Mouse (Mus musculus) ES-Bruce4 (cell line): ENCODE data around the gene AC129217.1. TPM values are rescaled to one million over a fixed set of nuclear protein-coding genes. Genes with fewer than 3 reads are reported as not detected.
A peak's percentile ranks its signal among the peaks of the same experiment; 100 is the strongest.

Experiments
- H3K27ac ChIP-seq: 2 replicates; pipeline ENCODE4 v1.5.1; 2012; ENCODE audit warnings: low read length, inconsistent platforms; ENCODE audit not compliant: insufficient read depth
- H3K27me3 ChIP-seq: 2 replicates; pipeline ENCODE4 v1.6.1; 2012; ENCODE audit warnings: mild to moderate bottlenecking, low read length, inconsistent platforms; ENCODE audit not compliant: control insufficient read depth, poor library complexity, insufficient read depth, severe bottlenecking
- H3K36me3 ChIP-seq: 2 replicates; pipeline ENCODE4 v1.6.1; 2012; ENCODE audit warnings: inconsistent platforms, mild to moderate bottlenecking, low read length, moderate library complexity; ENCODE audit not compliant: control insufficient read depth, poor library complexity, insufficient read depth, severe bottlenecking
- H3K4me1 ChIP-seq: one replicate; pipeline ENCODE4 v1.8.1; 2011; ENCODE audit warnings: low read length; ENCODE audit not compliant: control insufficient read depth, insufficient read depth
- H3K4me3 ChIP-seq: 2 replicates; pipeline ENCODE4 v1.5.1; 2011; ENCODE audit warnings: low read depth, mild to moderate bottlenecking, low read length
- H3K9ac ChIP-seq: 2 replicates; pipeline ENCODE4 v1.6.1; 2012; ENCODE audit warnings: low read depth, mild to moderate bottlenecking, inconsistent platforms; ENCODE audit not compliant: poor library complexity, severe bottlenecking
- H3K9me3 ChIP-seq: replicated peaks from 2 replicates; pipeline ENCODE4 v1.6.1; 2012; ENCODE audit warnings: mild to moderate bottlenecking, low read length, inconsistent platforms; ENCODE audit not compliant: control insufficient read depth, poor library complexity, insufficient read depth, severe bottlenecking
- CTCF ChIP-seq: IDR thresholded peaks from one replicate; pipeline ENCODE4 v1.8.1; 2011; ENCODE audit warnings: low read depth, low read length
- EP300 ChIP-seq: IDR thresholded peaks from 2 replicates; pipeline ENCODE4 v1.6.1; 2011; ENCODE audit warnings: low read depth, low read length; ENCODE audit not compliant: insufficient read depth
- POLR2A ChIP-seq: IDR thresholded peaks from one replicate; pipeline ENCODE4 v1.8.1; 2011; ENCODE audit warnings: low read length; ENCODE audit not compliant: insufficient read depth
- polyA plus RNA-seq: library from polyadenylated mRNA; stranded (reverse); fragments of >200 nt; gene quantifications from 2 replicates; pipeline ENCODE4 v1.2.4, GENCODE M21; 2011; ENCODE audit warnings: low read depth; ENCODE audit not compliant: missing spikeins, insufficient read depth, insufficient read length

The AC129217.1 gene
- polyA plus RNA-seq, 1 experiment, result 87.2 TPM

- Histone ChIP-seq H3K36me3 (peaks cover 30% of the 10 kb centered on the region), H3K9ac (peak within 1 kb of the TSS; percentile 91), H3K4me1 (no peaks in the 10 kb centered on the region), H3K27me3 (no peaks in the 10 kb centered on the region), H3K4me3 (peak within 1 kb of the TSS; percentile 89), H3K9me3 (no peaks in the 10 kb centered on the region), H3K27ac (peak within 1 kb of the TSS; percentile 86)
- TF ChIP-seq CTCF, result no peak
- peak; percentile 73 for TF ChIP-seq EP300
- TF ChIP-seq POLR2A, result no peak
Measured at GRCm38 (mm10) chr19:8871267-8872186, 42.0 kb downstream of the AC129217.1 start, which contains the start of gene Ubxn1. Gene Ubxn1, plus strand, starts transcription at chr19:8871496.

DNA sequence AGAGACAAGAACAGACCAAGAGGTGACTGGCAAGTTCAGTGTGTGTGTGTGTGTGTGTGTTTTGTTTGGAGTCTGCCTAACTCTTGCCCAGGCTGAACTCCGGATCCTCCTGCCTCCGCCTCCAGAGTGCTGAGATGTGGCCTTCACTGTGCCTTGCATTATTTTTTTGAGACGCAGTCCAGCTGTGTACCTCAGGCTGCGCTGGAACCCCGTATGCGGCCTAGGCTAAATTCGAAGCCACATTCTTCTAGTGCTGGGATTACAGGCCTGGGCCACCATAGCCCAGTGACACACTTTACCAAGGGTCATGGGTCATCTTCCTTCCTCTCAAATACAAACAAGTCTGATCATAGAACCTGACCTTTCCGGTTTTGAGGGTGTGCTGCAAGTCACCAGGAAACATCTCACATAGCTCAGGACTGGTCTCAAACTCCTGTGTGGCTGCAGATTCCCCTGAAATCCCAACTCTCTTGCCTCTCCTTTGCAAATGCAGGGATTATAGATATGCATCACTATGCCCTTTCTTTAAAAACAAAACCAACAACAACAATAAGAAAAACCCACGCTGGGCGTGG lies 42.8 kb downstream of the AC129217.1 start:
- TF ChIP-seq EP300 (no peak), CTCF (no peak), POLR2A (no peak)
- H3K27me3 ChIP-seq, result no peaks in the 10 kb centered on the region
- peak overlapping the region; percentile 89 for H3K4me3 ChIP-seq
- peak overlapping the region; percentile 91 for H3K9ac ChIP-seq
- H3K27ac ChIP-seq, result peak overlapping the region; percentile 32
- H3K4me1 ChIP-seq, result no peaks in the 10 kb centered on the region
- H3K9me3 ChIP-seq, result no peaks in the 10 kb centered on the region
- H3K36me3 ChIP-seq, result peaks cover 33% of the 10 kb centered on the region

- Histone ChIP-seq H3K36me3 (peaks cover 35% of the 10 kb centered on the region), H3K27ac (no peak overlapping the region), H3K27me3 (no peaks in the 10 kb centered on the region), H3K4me1 (no peaks in the 10 kb centered on the region), H3K9ac (no peak overlapping the region), H3K4me3 (no peak overlapping the region), H3K9me3 (no peaks in the 10 kb centered on the region)
- TF ChIP-seq POLR2A (no peak), CTCF (no peak), EP300 (no peak)
Measured at GRCm38 (mm10) chr19:8875031-8875430, 45.5 kb downstream of the AC129217.1 start.

- Histone ChIP-seq H3K9me3 (no peaks in the 10 kb centered on the region), H3K4me1 (peaks cover 1% of the 10 kb centered on the region), H3K36me3 (peaks cover 9% of the 10 kb centered on the region), H3K9ac (peak within 1 kb of the TSS; percentile 65), H3K27me3 (no peaks in the 10 kb centered on the region), H3K27ac (peak within 1 kb of the TSS; percentile 46; the same call in 1 of the 2 replicates), H3K4me3 (peak within 1 kb of the TSS; percentile 87)
- TF ChIP-seq CTCF, result no peak
- TF ChIP-seq POLR2A, result peak; percentile 66
- peak; percentile 59; the same call in 1 of the 2 replicates for TF ChIP-seq EP300
Measured at GRCm38 (mm10) chr19:8880311-8881033, 50.9 kb downstream of the AC129217.1 start, which contains the start of gene Uqcc3. Gene Uqcc3, minus strand, starts transcription at chr19:8880923.

DNA sequence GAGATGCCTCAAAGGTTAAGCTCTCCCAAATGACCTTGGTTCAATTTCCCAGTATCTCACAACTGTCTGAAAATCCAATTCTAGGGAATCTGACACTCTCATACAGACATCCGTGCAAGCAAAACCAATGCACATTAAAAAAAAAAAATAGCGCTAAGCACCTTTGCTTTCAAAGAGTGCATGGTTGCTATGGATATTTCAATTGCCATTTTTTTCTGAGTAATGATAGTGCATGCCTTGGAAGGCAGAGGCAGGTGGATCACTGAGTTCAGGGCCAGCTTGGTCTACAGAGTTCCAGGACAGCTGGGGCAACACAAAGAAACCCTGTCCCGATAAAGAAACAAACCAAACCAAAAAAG lies 51.4 kb downstream of the AC129217.1 start:
- Histone ChIP-seq H3K4me1 (peaks cover 1% of the 10 kb centered on the region), H3K9me3 (no peaks in the 10 kb centered on the region), H3K4me3 (peak overlapping the region; percentile 87), H3K36me3 (peaks cover 8% of the 10 kb centered on the region; the same call in 1 of the 2 replicates), H3K27ac (peak overlapping the region; percentile 46; the same call in 1 of the 2 replicates), H3K9ac (peak overlapping the region; percentile 65), H3K27me3 (no peaks in the 10 kb centered on the region)
- TF ChIP-seq EP300 (no peak), POLR2A (no peak), CTCF (no peak)
